In genomic region chr8:70674109-70674508, GRCm38 (mm10) we compare ENCODE assay signal across 8 mouse cellular contexts. TPM values are rescaled to one million over a fixed set of nuclear protein-coding genes. Genes with fewer than 3 reads are reported as not detected.
A peak's percentile ranks its signal among the peaks of the same experiment; 100 is the strongest.
DNase-seq lines count a peak whose midpoint lies in the region; ATAC-seq and TF ChIP-seq lines count a peak whose summit lies in the region.

No protein-coding gene starts in this region.

- H3K4me3 ChIP-seq in gastrocnemius, adult 2 months = peak overlapping the region; percentile 82
- peak overlapping the region; percentile 63 for H3K4me3 ChIP-seq in forebrain, embryonic 11.5 days (ENCODE audit: low read depth, low read length)
- H3K4me3 ChIP-seq in liver, embryonic 13.5 days (replicated peaks) = peak overlapping the region; percentile 70

- no peak for TF ChIP-seq CTCF in gastrocnemius, adult 2 months (IDR thresholded peaks at IDR 0.05)

- H3K27me3 ChIP-seq in forebrain, embryonic 11.5 days (ENCODE audit: control insufficient read depth, insufficient read depth, low read length) = no peaks in the 10 kb centered on the region
- H3K27me3 ChIP-seq in liver, embryonic 13.5 days = no peaks in the 10 kb centered on the region

- peak overlapping the region; percentile 98 for H3K27ac ChIP-seq in gastrocnemius, adult 2 months
- H3K27ac ChIP-seq in forebrain, embryonic 11.5 days (ENCODE audit: low read depth, low read length) = peak overlapping the region; percentile 87
- H3K27ac ChIP-seq in liver, embryonic 13.5 days = peak overlapping the region; percentile 92

- H3K4me1 ChIP-seq in forebrain, embryonic 11.5 days (replicated peaks; ENCODE audit: control insufficient read depth, insufficient read depth, low read length) = peaks cover 11% of the 10 kb centered on the region
- H3K4me1 ChIP-seq in liver, embryonic 13.5 days (replicated peaks) = peaks cover 75% of the 10 kb centered on the region

- peak overlapping the region; percentile 74 for H3K4me2 ChIP-seq in forebrain, embryonic 11.5 days (ENCODE audit: low read depth, low read length, severe bottlenecking)
- peak overlapping the region; percentile 87 for H3K4me2 ChIP-seq in liver, embryonic 13.5 days

- H3K36me3 ChIP-seq in forebrain, embryonic 11.5 days (ENCODE audit: control insufficient read depth, insufficient read depth, low read length) = peaks cover 11% of the 10 kb centered on the region; the same call in 1 of the 2 replicates
- peaks cover 31% of the 10 kb centered on the region for H3K36me3 ChIP-seq in liver, embryonic 13.5 days

- ATAC-seq in forebrain, embryonic 11.5 days (replicated peaks; ENCODE audit: low FRiP score) = 0 out of 2 replicates have a peak, but pooled peaks have one; percentile 9
- ATAC-seq in liver, embryonic 13.5 days (ENCODE audit: low read depth) = no peak

- DNase-seq in gastrocnemius, adult 2 months = no peak
- no peak for DNase-seq in gastrocnemius, postnatal 25 days
- peak; percentile 31 for DNase-seq in 3T3-L1 (ENCODE audit: low read depth, low spot score)
- no peak for DNase-seq in forebrain, embryonic 11.5 days (ENCODE audit: low spot score)
- no peak for DNase-seq in liver, embryonic 13.5 days
- DNase-seq in retina, postnatal 1 day = no peak
- DNase-seq in left cerebral cortex, postnatal 25 days (ENCODE audit: low spot score in 2 of 2) = no peak
- no peak for DNase-seq in left cerebral cortex, postnatal 4 days

- no peaks in the 10 kb centered on the region for H3K9me3 ChIP-seq in forebrain, embryonic 11.5 days (ENCODE audit: control insufficient read depth, low read length)
- no peaks in the 10 kb centered on the region for H3K9me3 ChIP-seq in liver, embryonic 13.5 days (replicated peaks)

- 81% methylated on average over 3 of the region's 3 CpGs for WGBS in forebrain, embryonic 11.5 days
- 68% methylated on average over 3 of the region's 3 CpGs for WGBS in liver, embryonic 13.5 days (ENCODE audit: insufficient replicate concordance)

- intact Hi-C loops in gastrocnemius, adult 2 months (cut with DNase I) = no loop called here
- intact Hi-C loops in left cerebral cortex, postnatal 25 days (cut with DNase I) = no loop called here
- intact Hi-C loops in left cerebral cortex, postnatal 4 days (cut with DNase I) = no loop called here

- peak overlapping the region; percentile 75 for H3K9ac ChIP-seq in forebrain, embryonic 11.5 days (ENCODE audit: low read length)
- peak overlapping the region; percentile 76 for H3K9ac ChIP-seq in liver, embryonic 13.5 days

RNA-seq across cellular contexts. Expression of gene Lsm4, which starts 1.1 kb away (rescaled TPM):
- 10 to 100 TPM; 61.7 to 65.6 TPM for total RNA-seq in gastrocnemius, adult 2 months (2021)
- total RNA-seq in gastrocnemius, postnatal 25 days (2021) = 10 to 100 TPM; 57.7 to 66.0 TPM
- 318 and 346 TPM in 2 replicates for polyA plus RNA-seq in forebrain, embryonic 11.5 days (2014; fragmentation: Nextera tagmentation; extraction: Ambion mirVana)
- 185 and 200 TPM in 2 replicates for polyA plus RNA-seq in liver, embryonic 13.5 days (2015; fragmentation: Nextera tagmentation; extraction: Ambion mirVana)
- total RNA-seq in left cerebral cortex, postnatal 25 days (2021) = 10 to 100 TPM; 62.9 to 63.5 TPM
- total RNA-seq in left cerebral cortex, postnatal 4 days (2021) = 10 to 100 TPM; 85.2 to 93.7 TPM

RNA-seq across cellular contexts. Expression of gene Pgpep1, which starts 13.9 kb away (rescaled TPM):
- total RNA-seq in gastrocnemius, adult 2 months (2021) = 10 to 100 TPM in 1 of 2 experiments, 1 to 10 TPM in 1; 9.3 to 22.5 TPM
- 10 to 100 TPM; 18.6 to 22.6 TPM for total RNA-seq in gastrocnemius, postnatal 25 days (2021)
- 70.9 and 73.8 TPM in 2 replicates for polyA plus RNA-seq in forebrain, embryonic 11.5 days (2014; fragmentation: Nextera tagmentation; extraction: Ambion mirVana)
- polyA plus RNA-seq in liver, embryonic 13.5 days (2015; fragmentation: Nextera tagmentation; extraction: Ambion mirVana) = 17.9 and 19.5 TPM in 2 replicates
- total RNA-seq in left cerebral cortex, postnatal 25 days (2021) = 10 to 100 TPM; 12.7 to 18.1 TPM
- total RNA-seq in left cerebral cortex, postnatal 4 days (2021) = 10 to 100 TPM; 29.7 to 30.5 TPM

RNA-seq across cellular contexts. Expression of gene Jund, which starts 24.6 kb away (rescaled TPM):
- total RNA-seq in gastrocnemius, adult 2 months (2021) = 10 to 100 TPM; 35.5 to 54.5 TPM
- total RNA-seq in gastrocnemius, postnatal 25 days (2021) = 10 to 100 TPM; 54.5 to 68.6 TPM
- polyA plus RNA-seq in forebrain, embryonic 11.5 days (2014; fragmentation: Nextera tagmentation; extraction: Ambion mirVana) = 128 and 157 TPM in 2 replicates
- 17.9 and 22.0 TPM in 2 replicates for polyA plus RNA-seq in liver, embryonic 13.5 days (2015; fragmentation: Nextera tagmentation; extraction: Ambion mirVana)
- 100 to 1,000 TPM; 209 to 225 TPM for total RNA-seq in left cerebral cortex, postnatal 25 days (2021)
- 100 to 1,000 TPM; 146 to 158 TPM for total RNA-seq in left cerebral cortex, postnatal 4 days (2021)

RNA-seq across cellular contexts. Expression of gene Iqcn, which starts 29.1 kb away (rescaled TPM):
- not detected for total RNA-seq in gastrocnemius, adult 2 months (2021)
- total RNA-seq in gastrocnemius, postnatal 25 days (2021) = not detected
- polyA plus RNA-seq in forebrain, embryonic 11.5 days (2014; fragmentation: Nextera tagmentation; extraction: Ambion mirVana) = not detected in 2 replicates
- polyA plus RNA-seq in liver, embryonic 13.5 days (2015; fragmentation: Nextera tagmentation; extraction: Ambion mirVana) = not detected in 2 replicates
- under 1 TPM; 0.18 to 0.30 TPM for total RNA-seq in left cerebral cortex, postnatal 25 days (2021)
- under 1 TPM; 0.40 to 0.50 TPM for total RNA-seq in left cerebral cortex, postnatal 4 days (2021)

RNA-seq across cellular contexts. Expression of gene Gdf15, which starts 41.9 kb away (rescaled TPM):
- total RNA-seq in gastrocnemius, adult 2 months (2021) = under 1 TPM in 1 of 2 experiments, not detected in 1; 0.28 TPM
- under 1 TPM in 1 of 2 experiments, not detected in 1; 0.33 TPM for total RNA-seq in gastrocnemius, postnatal 25 days (2021)
- polyA plus RNA-seq in forebrain, embryonic 11.5 days (2014; fragmentation: Nextera tagmentation; extraction: Ambion mirVana) = not detected in 2 replicates
- 3.9 and 4.1 TPM in 2 replicates for polyA plus RNA-seq in liver, embryonic 13.5 days (2015; fragmentation: Nextera tagmentation; extraction: Ambion mirVana)
- total RNA-seq in left cerebral cortex, postnatal 25 days (2021) = not detected
- total RNA-seq in left cerebral cortex, postnatal 4 days (2021) = not detected
